17 mouse cellular contexts compared by ENCODE assay signal in genomic region chr7:110281435-110282256, GRCm38 (mm10).
DNase-seq lines count a peak whose midpoint lies in the region; ATAC-seq lines count a peak whose summit lies in the region.
"Had no signal": no experiment of that assay in that cellular context is flagged by ENCODE, and none has a peak within 500 bp of the region (broad histone marks: within the 10 kb centered on the region; RNA-seq: fewer than 3 reads in every experiment).

No protein-coding gene starts in this region.

- intact Hi-C loops in heart, postnatal 36 days (cut with DNase I): no loop called here

- DNase-seq in adrenal gland, adult 2 months: peak; percentile 59
- DNase-seq in adrenal gland, postnatal 4 days (ENCODE audit: low spot score in 2 of 2): no peak
- DNase-seq in heart, adult 11 months: peak; percentile 91
- DNase-seq in heart, postnatal 36 days: no peak
- DNase-seq in 3134 (ENCODE audit: extremely low read depth, insufficient read length, low spot score): peak; percentile 70
- DNase-seq in adrenal gland, postnatal 25 days: peak; percentile 19
- no peak for DNase-seq in lung, postnatal 36 days
- DNase-seq: cerebellum, adult 11 months; cerebellum, adult 9-10 months; cerebellum, postnatal 36 days; forebrain, postnatal 0 days; gastrocnemius, adult 2 months; gastrocnemius, postnatal 25 days; kidney, adult 2 months had no signal

- no peak for ATAC-seq in erythroid progenitor cell, adult 5-6 weeks (replicated peaks; ENCODE audit: low FRiP score, poor library complexity, severe bottlenecking)
- ATAC-seq: forebrain, embryonic 13.5 days; forebrain, postnatal 0 days; intestine, embryonic 16.5 days had no signal

Comparison
In these comparisons a context has a peak if more than half of its experiments do, and no peak if none do; other contexts are left out.
1. DNase-seq: peak in adrenal gland, adult 2 months (single experiment), heart, adult 11 months (single experiment), 3134 (single experiment) and adrenal gland, postnatal 25 days (single experiment); none in adrenal gland, postnatal 4 days (0 of 2), heart, postnatal 36 days (0 of 2) and lung, postnatal 36 days (single experiment).